Mouse (Mus musculus): ENCODE results near the gene Rhof.

GRCm38 (mm10) chr5:123104769-123105168 is 27.7 kb downstream of the Rhof start:
- TF ChIP-seq POLR2A (IDR thresholded peaks at IDR 0.05; ENCODE audit: insufficient read length, low read depth) (no peak), USF1 (IDR thresholded peaks at IDR 0.05; ENCODE audit: low read depth) (no peak), MAX (IDR thresholded peaks at IDR 0.05; ENCODE audit: low read depth) (no peak), E2F4 (IDR thresholded peaks at IDR 0.05; ENCODE audit: insufficient read depth) (no peak), MYOD1 (IDR thresholded peaks at IDR 0.05; ENCODE audit: control insufficient read depth in 1 of 3, insufficient read length in 2 of 3, low read depth in 2 of 3) (no peak), TCF3 (IDR thresholded peaks at IDR 0.05; ENCODE audit: insufficient read length, low read depth) (no peak), MYOG (IDR thresholded peaks at IDR 0.05; ENCODE audit: control insufficient read depth in 1 of 3, insufficient read depth in 1 of 3, insufficient read length in 2 of 3, low read depth in 2 of 3) (no peak), TCF12 (IDR thresholded peaks at IDR 0.05; ENCODE audit: insufficient read depth, poor library complexity, severe bottlenecking) (no peak)

All from myocyte (in vitro differentiated cells).